Mouse (Mus musculus): ENCODE measurements around the gene Gpr176. TPM values are rescaled to one million over a fixed set of nuclear protein-coding genes. Genes with fewer than 3 reads are reported as not detected.

Gene Gpr176
- total RNA-seq, 1 experiment from 2014 or later = not detected

- ATAC-seq (replicated peaks in 1 of 2; ENCODE audit: insufficient read depth in 1 of 2, low FRiP score in 2 of 2, low TSS enrichment in 1 of 2, low read depth in 1 of 2, poor library complexity in 2 of 2, severe bottlenecking in 2 of 2) = no peak
These were observed 95.0 kb downstream of the Gpr176 start for GRCm38 (mm10) chr2:118278249-118278648.

- ATAC-seq (replicated peaks in 1 of 2; ENCODE audit: insufficient read depth in 1 of 2, low FRiP score in 2 of 2, low TSS enrichment in 1 of 2, low read depth in 1 of 2, poor library complexity in 2 of 2, severe bottlenecking in 2 of 2) = no peak
These were observed 101.6 kb downstream of the Gpr176 start for GRCm38 (mm10) chr2:118271606-118272005.

- ATAC-seq (replicated peaks in 1 of 2; ENCODE audit: insufficient read depth in 1 of 2, low FRiP score in 2 of 2, low TSS enrichment in 1 of 2, low read depth in 1 of 2, poor library complexity in 2 of 2, severe bottlenecking in 2 of 2) = no peak
These were observed 103.0 kb downstream of the Gpr176 start for GRCm38 (mm10) chr2:118270213-118270612.

GRCm38 (mm10) chr2:118263914-118264201 lies 109.4 kb downstream of the Gpr176 start:
- ATAC-seq (replicated peaks in 1 of 2; ENCODE audit: insufficient read depth in 1 of 2, low FRiP score in 2 of 2, low TSS enrichment in 1 of 2, low read depth in 1 of 2, poor library complexity in 2 of 2, severe bottlenecking in 2 of 2) = 0 out of 4 replicates have a peak, but pooled peaks have one; percentile 11 to 18

- peak; percentile 68 to 72 for ATAC-seq (replicated peaks in 1 of 2; ENCODE audit: insufficient read depth in 1 of 2, low FRiP score in 2 of 2, low TSS enrichment in 1 of 2, low read depth in 1 of 2, poor library complexity in 2 of 2, severe bottlenecking in 2 of 2)
These were observed 109.9 kb downstream of the Gpr176 start for GRCm38 (mm10) chr2:118263151-118263913.

GRCm38 (mm10) chr2:118262673-118263072 lies 110.5 kb downstream of the Gpr176 start:
- no peak for ATAC-seq (replicated peaks in 1 of 2; ENCODE audit: insufficient read depth in 1 of 2, low FRiP score in 2 of 2, low TSS enrichment in 1 of 2, low read depth in 1 of 2, poor library complexity in 2 of 2, severe bottlenecking in 2 of 2)

- ATAC-seq (replicated peaks in 1 of 2; ENCODE audit: insufficient read depth in 1 of 2, low FRiP score in 2 of 2, low TSS enrichment in 1 of 2, low read depth in 1 of 2, poor library complexity in 2 of 2, severe bottlenecking in 2 of 2) = peak; percentile 47 to 48; a peak in 2 of 4 replicates
These were observed 113.5 kb downstream of the Gpr176 start for GRCm38 (mm10) chr2:118259746-118260145.

- ATAC-seq (replicated peaks in 1 of 2; ENCODE audit: insufficient read depth in 1 of 2, low FRiP score in 2 of 2, low TSS enrichment in 1 of 2, low read depth in 1 of 2, poor library complexity in 2 of 2, severe bottlenecking in 2 of 2) = no peak
These were observed 116.1 kb downstream of the Gpr176 start for GRCm38 (mm10) chr2:118257094-118257493.

- ATAC-seq (replicated peaks in 1 of 2; ENCODE audit: insufficient read depth in 1 of 2, low FRiP score in 2 of 2, low TSS enrichment in 1 of 2, low read depth in 1 of 2, poor library complexity in 2 of 2, severe bottlenecking in 2 of 2) = peak; percentile 88 to 97
These were observed 116.6 kb downstream of the Gpr176 start, which contains the start of gene Fsip1 for GRCm38 (mm10) chr2:118256621-118257053. Fsip1 (minus strand) TSS chr2:118256966.

- no peak for ATAC-seq (replicated peaks in 1 of 2; ENCODE audit: insufficient read depth in 1 of 2, low FRiP score in 2 of 2, low TSS enrichment in 1 of 2, low read depth in 1 of 2, poor library complexity in 2 of 2, severe bottlenecking in 2 of 2)
These were observed 118.7 kb downstream of the Gpr176 start for GRCm38 (mm10) chr2:118254516-118254915.

GRCm38 (mm10) chr2:118248966-118249365 lies 124.3 kb downstream of the Gpr176 start:
- no peak for ATAC-seq (replicated peaks in 1 of 2; ENCODE audit: insufficient read depth in 1 of 2, low FRiP score in 2 of 2, low TSS enrichment in 1 of 2, low read depth in 1 of 2, poor library complexity in 2 of 2, severe bottlenecking in 2 of 2)

- no peak for ATAC-seq (replicated peaks in 1 of 2; ENCODE audit: insufficient read depth in 1 of 2, low FRiP score in 2 of 2, low TSS enrichment in 1 of 2, low read depth in 1 of 2, poor library complexity in 2 of 2, severe bottlenecking in 2 of 2)
These were observed 125.2 kb downstream of the Gpr176 start for GRCm38 (mm10) chr2:118248016-118248415.

GRCm38 (mm10) chr2:118245914-118246313 lies 127.3 kb downstream of the Gpr176 start:
- peak; percentile 49 to 83 for ATAC-seq (replicated peaks in 1 of 2; ENCODE audit: insufficient read depth in 1 of 2, low FRiP score in 2 of 2, low TSS enrichment in 1 of 2, low read depth in 1 of 2, poor library complexity in 2 of 2, severe bottlenecking in 2 of 2)

GRCm38 (mm10) chr2:118236196-118236595 lies 137.0 kb downstream of the Gpr176 start:
- ATAC-seq (replicated peaks in 1 of 2; ENCODE audit: insufficient read depth in 1 of 2, low FRiP score in 2 of 2, low TSS enrichment in 1 of 2, low read depth in 1 of 2, poor library complexity in 2 of 2, severe bottlenecking in 2 of 2) = no peak

- ATAC-seq (replicated peaks in 1 of 2; ENCODE audit: insufficient read depth in 1 of 2, low FRiP score in 2 of 2, low TSS enrichment in 1 of 2, low read depth in 1 of 2, poor library complexity in 2 of 2, severe bottlenecking in 2 of 2) = no peak
These were observed 137.6 kb downstream of the Gpr176 start for GRCm38 (mm10) chr2:118235614-118236013.

- no peak for ATAC-seq (replicated peaks in 1 of 2; ENCODE audit: insufficient read depth in 1 of 2, low FRiP score in 2 of 2, low TSS enrichment in 1 of 2, low read depth in 1 of 2, poor library complexity in 2 of 2, severe bottlenecking in 2 of 2)
These were observed 142.7 kb downstream of the Gpr176 start for GRCm38 (mm10) chr2:118230544-118230943.

GRCm38 (mm10) chr2:118228486-118229079 lies 144.6 kb downstream of the Gpr176 start:
- no peak for ATAC-seq (replicated peaks in 1 of 2; ENCODE audit: insufficient read depth in 1 of 2, low FRiP score in 2 of 2, low TSS enrichment in 1 of 2, low read depth in 1 of 2, poor library complexity in 2 of 2, severe bottlenecking in 2 of 2)
